Comparison of ENCODE assay signal across 17 mouse cellular contexts in genomic region chr2:32061189-32061588, GRCm38 (mm10). TPM values are rescaled to one million over a fixed set of nuclear protein-coding genes. Genes with fewer than 3 reads are reported as not detected.
A peak's percentile ranks its signal among the peaks of the same experiment; 100 is the strongest.
DNase-seq lines count a peak whose midpoint lies in the region; ATAC-seq and TF ChIP-seq lines count a peak whose summit lies in the region.
"Had no signal": no experiment of that assay in that cellular context is flagged by ENCODE, and none has a peak within 500 bp of the region (broad histone marks: within the 10 kb centered on the region; RNA-seq: fewer than 3 reads in every experiment).

No protein-coding gene starts in this region.

- H3K27me3 ChIP-seq in heart, embryonic 16.5 days (ENCODE audit: control insufficient read depth, insufficient read depth, low read length): no peaks in the 10 kb centered on the region
- H3K27me3 ChIP-seq in MEL (ENCODE audit: control insufficient read depth in 1 of 2, insufficient read depth in 2 of 2, low read length in 2 of 2): no peaks in the 10 kb centered on the region
- no peaks in the 10 kb centered on the region for H3K27me3 ChIP-seq in liver, embryonic 13.5 days
- H3K27me3 ChIP-seq: limb, embryonic 13.5 days had no signal

- H3K9ac ChIP-seq in heart, embryonic 16.5 days (ENCODE audit: low read length): no peak overlapping the region
- peak overlapping the region; percentile 19 for H3K9ac ChIP-seq in MEL (ENCODE audit: control insufficient read depth, low read depth, low read length, poor library complexity, severe bottlenecking)
- H3K9ac ChIP-seq in liver, embryonic 13.5 days: peak overlapping the region; percentile 52
- H3K9ac ChIP-seq: limb, embryonic 13.5 days; midbrain, embryonic 12.5 days had no signal

- no peaks in the 10 kb centered on the region for H3K79me2 ChIP-seq in MEL (ENCODE audit: control insufficient read depth, insufficient read depth, low read length, poor library complexity)

- TF ChIP-seq POLR2A in MEL (IDR thresholded peaks at IDR 0.05; ENCODE audit: control insufficient read depth in 1 of 2, insufficient read depth in 1 of 2, low read depth in 1 of 2, low read length in 2 of 2, poor library complexity in 1 of 2): no peak

- no peak for TF ChIP-seq CTCF in MEL (IDR thresholded peaks at IDR 0.05 in 2 of 3, conservative IDR thresholded peaks at IDR 0.05 in 1 of 3; ENCODE audit: control insufficient read depth in 1 of 3, insufficient read depth in 1 of 3, low read depth in 2 of 3, low read length in 3 of 3, poor library complexity in 1 of 3, severe bottlenecking in 1 of 3)

- H3K9me3 ChIP-seq in heart, embryonic 16.5 days (replicated peaks; ENCODE audit: control insufficient read depth, low read length): no peaks in the 10 kb centered on the region
- no peaks in the 10 kb centered on the region for H3K9me3 ChIP-seq in MEL (replicated peaks; ENCODE audit: insufficient read depth, low read length)
- no peaks in the 10 kb centered on the region for H3K9me3 ChIP-seq in liver, embryonic 13.5 days (replicated peaks)
- H3K9me3 ChIP-seq: limb, embryonic 13.5 days; midbrain, embryonic 12.5 days had no signal

- H3K4me1 ChIP-seq in heart, embryonic 16.5 days (ENCODE audit: control insufficient read depth, insufficient read depth, low read length): peaks cover 76% of the 10 kb centered on the region
- peaks cover 33 to 44% of the 10 kb centered on the region in 2 experiments for H3K4me1 ChIP-seq in MEL (ENCODE audit: control insufficient read depth in 1 of 2, insufficient read depth in 2 of 2, low read length in 2 of 2)
- peaks cover 96% of the 10 kb centered on the region for H3K4me1 ChIP-seq in liver, embryonic 13.5 days (replicated peaks)
- H3K4me1 ChIP-seq: midbrain, embryonic 12.5 days had no signal

- no peaks in the 10 kb centered on the region for H3K36me3 ChIP-seq in heart, embryonic 16.5 days (ENCODE audit: control insufficient read depth, insufficient read depth)
- H3K36me3 ChIP-seq in MEL (ENCODE audit: control insufficient read depth in 1 of 2, insufficient read depth in 2 of 2, low read length in 2 of 2): peaks cover 0 to 38% of the 10 kb centered on the region in 2 experiments; a peak in 2 of 4 replicates
- peaks cover 23% of the 10 kb centered on the region for H3K36me3 ChIP-seq in liver, embryonic 13.5 days
- H3K36me3 ChIP-seq: limb, embryonic 13.5 days; midbrain, embryonic 12.5 days had no signal

- 53% methylated on average over 2 of the region's 2 CpGs for WGBS in heart, embryonic 16.5 days
- WGBS in liver, embryonic 13.5 days (ENCODE audit: insufficient replicate concordance): 8% methylated on average over 2 of the region's 2 CpGs

- peak; percentile 58 to 64; a peak in 3 of 4 replicates for TF ChIP-seq EP300 in MEL (IDR thresholded peaks at IDR 0.05; ENCODE audit: low read depth in 1 of 2, low read length in 2 of 2)

- no peak overlapping the region for H3K4me2 ChIP-seq in heart, embryonic 16.5 days (ENCODE audit: low read depth, low read length)
- H3K4me2 ChIP-seq in liver, embryonic 13.5 days: peak overlapping the region; percentile 51
- H3K4me2 ChIP-seq: limb, embryonic 13.5 days; midbrain, embryonic 12.5 days had no signal

- intact Hi-C loops in heart, postnatal 14 days (cut with DNase I): no loop called here

- DNase-seq in heart, postnatal 14 days: no peak
- DNase-seq in MEL (ENCODE audit: low read depth, low spot score): peak; percentile 68
- DNase-seq in c-Kit-positive CD71-positive TER-119-positive erythroid progenitor cells, embryonic 14.5 days (ENCODE audit: low spot score): peak; percentile 60
- DNase-seq in liver, embryonic 13.5 days: peak; percentile 65
- no peak for DNase-seq in testis, postnatal 14 days (ENCODE audit: low spot score)
- DNase-seq in T-cell, adult 2 months (ENCODE audit: low spot score): no peak
- DNase-seq in embryo, embryonic 11 days: no peak
- DNase-seq: adrenal gland, postnatal 10 days; gastrocnemius, postnatal 36 days; lung, postnatal 10 days had no signal

- H3K4me3 ChIP-seq in heart, embryonic 16.5 days (ENCODE audit: low read length): no peak overlapping the region
- no peak overlapping the region; a peak in 1 of 4 replicates for H3K4me3 ChIP-seq in MEL (ENCODE audit: control insufficient read depth in 1 of 2, insufficient read depth in 1 of 2, low read depth in 2 of 2, low read length in 2 of 2)
- no peak overlapping the region for H3K4me3 ChIP-seq in liver, embryonic 13.5 days (replicated peaks)
- H3K4me3 ChIP-seq: layer of hippocampus, adult 2 months; left cerebral cortex, adult 2 months; limb, embryonic 13.5 days; midbrain, embryonic 12.5 days; myocyte had no signal

- TF ChIP-seq RAD21 in MEL (IDR thresholded peaks at IDR 0.05; ENCODE audit: low read depth, low read length): no peak

- no peak for ATAC-seq in heart, embryonic 16.5 days (replicated peaks; ENCODE audit: extremely low read depth, insufficient read depth, low FRiP score)
- ATAC-seq in liver, embryonic 13.5 days (ENCODE audit: low read depth): peak; percentile 85
- ATAC-seq: inflammation-experienced regulatory T-cells, adult 6 months had no signal

- H3K27ac ChIP-seq in heart, embryonic 16.5 days (ENCODE audit: low read length): peak overlapping the region; percentile 95
- peak overlapping the region; percentile 82 for H3K27ac ChIP-seq in MEL (ENCODE audit: control insufficient read depth, low read depth, low read length)
- H3K27ac ChIP-seq in liver, embryonic 13.5 days: peak overlapping the region; percentile 87
- H3K27ac ChIP-seq: layer of hippocampus, adult 2 months; left cerebral cortex, adult 2 months; limb, embryonic 13.5 days; midbrain, embryonic 12.5 days had no signal

TF ChIP-seq in MEL, 35 proteins besides CTCF, POLR2A, EP300 and RAD21:
- TF ChIP-seq UBTF (IDR thresholded peaks at IDR 0.05; ENCODE audit: borderline replicate concordance, insufficient read depth, low read depth, low read length): no peak
- no peak; the same call in 1 of the 2 replicates for TF ChIP-seq SIN3A (IDR thresholded peaks at IDR 0.05; ENCODE audit: low read length)
- TF ChIP-seq GABPA (IDR thresholded peaks at IDR 0.05; ENCODE audit: low read depth, low read length): no peak
- 0 out of 2 replicates have a peak, but pooled peaks have one; percentile 3 for TF ChIP-seq MAZ (IDR thresholded peaks at IDR 0.05; ENCODE audit: low read depth, low read length)
- no peak for TF ChIP-seq MYB (IDR thresholded peaks at IDR 0.05; ENCODE audit: low read depth, low read length)
- no peak for TF ChIP-seq KAT2A (conservative IDR thresholded peaks at IDR 0.05; ENCODE audit: low read depth, low read length)
- peak; percentile 33 for TF ChIP-seq TAL1 (IDR thresholded peaks at IDR 0.05; ENCODE audit: low read length)
- peak; percentile 38; the same call in 1 of the 2 replicates for TF ChIP-seq RCOR1 (IDR thresholded peaks at IDR 0.05; ENCODE audit: low read depth, low read length)
- TF ChIP-seq USF2 (IDR thresholded peaks at IDR 0.05; ENCODE audit: borderline replicate concordance in 1 of 2, insufficient read depth in 1 of 2, low read depth in 1 of 2, low read length in 2 of 2): no peak
- no peak for TF ChIP-seq ZNF384 (IDR thresholded peaks at IDR 0.05; ENCODE audit: low read depth, low read length)
- no peak for TF ChIP-seq MYC (IDR thresholded peaks at IDR 0.05; ENCODE audit: low read depth, low read length)
- no peak for TF ChIP-seq ZMIZ1 (IDR thresholded peaks at IDR 0.05; ENCODE audit: low read depth, low read length)
- TF ChIP-seq BHLHE40 (IDR thresholded peaks at IDR 0.05; ENCODE audit: borderline replicate concordance, low read depth, low read length): no peak
- TF ChIP-seq POLR2AphosphoS5 (IDR thresholded peaks at IDR 0.05; ENCODE audit: borderline replicate concordance, low read depth, low read length): no peak
- peak; percentile 27; the same call in 1 of the 2 replicates for TF ChIP-seq GATA1 (IDR thresholded peaks at IDR 0.05; ENCODE audit: low read depth, low read length)
- peak; percentile 66 for TF ChIP-seq TCF12 (IDR thresholded peaks at IDR 0.05; ENCODE audit: low read depth, low read length)
- TF ChIP-seq NRF1 (IDR thresholded peaks at IDR 0.05; ENCODE audit: insufficient read depth, low read depth, low read length, poor library complexity, severe bottlenecking): no peak

RNA-seq across cellular contexts. Expression of gene Fam78a, which starts 23.5 kb away (rescaled TPM):
- polyA plus RNA-seq in heart, embryonic 16.5 days (2015; fragmentation: Nextera tagmentation; extraction: Ambion mirVana): 27.6 and 30.1 TPM in 2 replicates
- total RNA-seq in heart, postnatal 14 days (2021): 10 to 100 TPM; 22.8 to 23.9 TPM
- total RNA-seq in MEL (2012; rRNA removed): 10.7 and 16.0 TPM in 2 replicates
- 10 to 100 TPM in 1 of 2 experiments, not detected in 1; 17.4 TPM for polyA plus RNA-seq in MEL (2012; ENCODE audit: insufficient read depth in 1 of 2, insufficient read length in 2 of 2, low read depth in 1 of 2, low replicate concordance in 2 of 2, missing spikeins in 1 of 2)
- 10.6 and 13.0 TPM in 2 replicates for polyA plus RNA-seq in liver, embryonic 13.5 days (2015; fragmentation: Nextera tagmentation; extraction: Ambion mirVana)

RNA-seq across cellular contexts. Expression of gene Plpp7, which starts 34.1 kb away (rescaled TPM):
- 19.7 and 21.4 TPM in 2 replicates for polyA plus RNA-seq in heart, embryonic 16.5 days (2015; fragmentation: Nextera tagmentation; extraction: Ambion mirVana)
- total RNA-seq in heart, postnatal 14 days (2021): 10 to 100 TPM; 26.1 to 30.9 TPM
- total RNA-seq in MEL (2012; rRNA removed): 7.3 and 7.6 TPM in 2 replicates
- polyA plus RNA-seq in MEL (2012; ENCODE audit: insufficient read depth in 1 of 2, insufficient read length in 2 of 2, low read depth in 1 of 2, low replicate concordance in 2 of 2, missing spikeins in 1 of 2): 10 to 100 TPM in 1 of 2 experiments, not detected in 1; 15.1 TPM
- polyA plus RNA-seq in liver, embryonic 13.5 days (2015; fragmentation: Nextera tagmentation; extraction: Ambion mirVana): 2.0 and 2.2 TPM in 2 replicates
- polyA plus RNA-seq: inflammation-experienced regulatory T-cells, adult 6 months had no signal

Comparison
In these comparisons a context has a peak if more than half of its experiments do, and no peak if none do; other contexts are left out.
1. DNase-seq: peak in MEL (single experiment), c-Kit-positive CD71-positive TER-119-positive erythroid progenitor cells, embryonic 14.5 days (single experiment) and liver, embryonic 13.5 days (single experiment); none in heart, postnatal 14 days (0 of 2), testis, postnatal 14 days (single experiment), T-cell, adult 2 months (single experiment) and embryo, embryonic 11 days (single experiment).
2. Peak in every context shown above with its lines, with median percentiles within 50 percentile points of each other: H3K27ac ChIP-seq.